Mouse (Mus musculus): Measurements from ENCODE around the gene Zfp446. TPM values are rescaled to one million over a fixed set of nuclear protein-coding genes. Genes with fewer than 3 reads are reported as not detected.
A peak's percentile ranks its signal among the peaks of the same experiment; 100 is the strongest.

Gene Zfp446
- polyA plus RNA-seq, 1 experiment: 8.4 TPM

DNA sequence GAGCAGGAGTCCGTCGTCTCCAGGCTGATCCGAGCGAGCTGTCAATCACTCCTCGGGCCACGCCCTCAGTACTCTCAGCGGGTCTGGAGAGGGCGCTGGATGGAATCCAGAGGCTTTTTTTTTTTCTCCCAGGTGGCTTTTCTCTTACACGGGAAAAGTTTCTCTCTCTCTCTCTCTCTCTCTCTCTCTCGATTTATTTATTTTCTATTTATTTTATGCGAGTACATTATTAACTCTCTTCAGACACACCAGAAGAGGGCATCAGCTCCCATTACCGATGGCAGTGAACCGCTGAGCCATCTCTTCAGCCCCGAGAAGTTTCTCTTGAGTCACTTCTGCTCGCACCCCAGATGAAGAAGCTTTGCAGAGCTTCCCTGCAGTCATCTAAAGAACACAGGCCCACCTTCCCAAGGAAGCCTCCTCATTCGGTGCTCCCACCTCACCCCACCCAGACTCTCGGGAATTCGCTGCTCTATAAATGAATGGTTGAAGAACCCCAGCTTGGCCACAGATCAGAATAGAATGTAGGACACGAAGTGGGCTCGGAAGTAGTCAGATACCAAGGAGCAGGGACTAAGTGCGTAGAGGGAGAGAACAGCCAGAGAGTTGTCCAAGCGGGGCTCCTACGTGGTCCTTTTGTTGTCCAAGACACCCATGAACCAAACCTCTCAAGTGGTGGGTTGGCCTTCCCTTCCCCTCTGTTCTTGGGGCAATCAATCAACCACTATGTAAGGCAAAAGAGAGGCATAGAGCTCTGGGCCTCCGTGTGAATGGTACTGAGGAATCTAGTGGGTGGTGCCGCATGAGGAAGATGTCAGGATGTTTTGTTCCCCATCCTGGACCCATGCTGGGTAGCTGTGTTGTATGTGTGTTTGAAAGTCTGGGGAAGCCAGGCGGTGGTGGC, 32.6 kb downstream of the Zfp446 start, which contains the start of gene Zbtb45:
Zbtb45 (minus strand) TSS at position 30 of the 904 bp plus-strand sequence.
- TF ChIP-seq CTCF (IDR thresholded peaks at IDR 0.05; ENCODE audit: control insufficient read depth, insufficient read depth, insufficient replicate concordance, low read depth, low read length): no peak
- no peak for TF ChIP-seq POLR2A (IDR thresholded peaks at IDR 0.05; ENCODE audit: control insufficient read depth, low read depth, low read length)
- H3K4me3 ChIP-seq (ENCODE audit: control insufficient read depth, low read depth, low read length): peak within 1 kb of the TSS; percentile 93
- peak within 1 kb of the TSS; percentile 76 for H3K27ac ChIP-seq (ENCODE audit: control insufficient read depth, insufficient read depth, low read depth, low read length)
- no peaks in the 10 kb centered on the region for H3K27me3 ChIP-seq (ENCODE audit: control insufficient read depth, insufficient read depth, low read length)
- H3K36me3 ChIP-seq (ENCODE audit: control insufficient read depth, insufficient read depth, low read length): no peaks in the 10 kb centered on the region
- H3K4me1 ChIP-seq (ENCODE audit: control insufficient read depth, insufficient read depth, low read length): peaks cover 11% of the 10 kb centered on the region

DNA sequence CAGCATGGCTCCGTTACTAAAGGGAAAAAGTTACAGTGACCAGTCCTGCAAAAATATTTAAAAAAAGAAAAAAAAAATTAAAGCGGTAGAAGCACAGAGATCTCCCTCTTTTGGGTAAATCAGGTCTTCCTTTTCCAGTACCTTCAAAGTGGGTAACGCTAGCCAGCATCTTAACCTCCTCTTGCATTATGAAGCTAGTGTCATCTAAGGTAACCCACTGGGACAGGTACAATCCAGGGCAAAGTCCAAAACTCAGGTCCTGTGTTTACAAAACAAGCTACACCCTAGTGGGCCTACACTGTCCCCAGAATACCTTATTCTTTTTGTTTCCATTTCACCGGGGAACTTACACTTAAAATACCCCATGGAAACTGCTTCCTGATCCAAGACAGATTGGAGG, 36.0 kb downstream of the Zfp446 start:
- H3K27ac ChIP-seq (ENCODE audit: control insufficient read depth, insufficient read depth, low read depth, low read length): no peak overlapping the region
- no peaks in the 10 kb centered on the region for H3K36me3 ChIP-seq (ENCODE audit: control insufficient read depth, insufficient read depth, low read length)

DNA sequence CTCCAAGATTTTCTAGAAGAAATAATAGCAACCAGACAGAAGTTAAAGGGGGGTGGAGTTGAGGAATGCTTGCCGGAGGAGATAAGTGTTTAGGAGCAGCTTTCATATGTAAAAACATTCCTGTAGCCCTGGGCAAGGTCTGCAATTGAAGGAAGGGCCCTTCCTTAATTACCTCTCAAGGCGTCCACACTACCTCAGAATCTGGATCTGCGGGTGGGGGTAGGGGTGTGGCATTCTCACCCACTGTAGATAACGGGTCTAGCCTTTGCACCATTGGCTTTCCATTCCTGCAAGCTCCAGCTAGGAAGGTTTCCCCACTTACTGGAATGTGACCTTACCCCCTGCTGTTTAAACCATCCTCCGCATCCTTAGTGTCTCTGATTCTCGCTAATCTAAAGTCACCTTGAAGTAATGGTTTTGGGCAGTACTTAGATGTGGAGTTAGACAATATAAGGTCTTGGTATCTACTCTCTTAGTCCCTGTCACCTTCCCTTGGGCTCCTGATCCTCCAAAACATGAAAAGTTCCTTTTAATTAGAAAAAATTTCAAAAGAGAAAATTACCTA, 36.7 kb downstream of the Zfp446 start:
- Histone ChIP-seq H3K27ac (ENCODE audit: control insufficient read depth, insufficient read depth, low read depth, low read length) (no peak overlapping the region), H3K27me3 (ENCODE audit: control insufficient read depth, insufficient read depth, low read length) (no peaks in the 10 kb centered on the region), H3K4me3 (ENCODE audit: control insufficient read depth, low read depth, low read length) (no peak overlapping the region), H3K36me3 (ENCODE audit: control insufficient read depth, insufficient read depth, low read length) (no peaks in the 10 kb centered on the region), H3K4me1 (ENCODE audit: control insufficient read depth, insufficient read depth, low read length) (peaks cover 5% of the 10 kb centered on the region)
- TF ChIP-seq CTCF (IDR thresholded peaks at IDR 0.05; ENCODE audit: control insufficient read depth, insufficient read depth, insufficient replicate concordance, low read depth, low read length): no peak
- TF ChIP-seq POLR2A (IDR thresholded peaks at IDR 0.05; ENCODE audit: control insufficient read depth, low read depth, low read length): no peak

More for the DNA sequence above, 36.0 kb downstream of the Zfp446 start:
- H3K4me1 ChIP-seq (ENCODE audit: control insufficient read depth, insufficient read depth, low read length): peaks cover 5% of the 10 kb centered on the region
- H3K4me3 ChIP-seq (ENCODE audit: control insufficient read depth, low read depth, low read length): no peak overlapping the region
- no peaks in the 10 kb centered on the region for H3K27me3 ChIP-seq (ENCODE audit: control insufficient read depth, insufficient read depth, low read length)
- TF ChIP-seq POLR2A (IDR thresholded peaks at IDR 0.05; ENCODE audit: control insufficient read depth, low read depth, low read length): no peak
- TF ChIP-seq CTCF (IDR thresholded peaks at IDR 0.05; ENCODE audit: control insufficient read depth, insufficient read depth, insufficient replicate concordance, low read depth, low read length): no peak

DNA sequence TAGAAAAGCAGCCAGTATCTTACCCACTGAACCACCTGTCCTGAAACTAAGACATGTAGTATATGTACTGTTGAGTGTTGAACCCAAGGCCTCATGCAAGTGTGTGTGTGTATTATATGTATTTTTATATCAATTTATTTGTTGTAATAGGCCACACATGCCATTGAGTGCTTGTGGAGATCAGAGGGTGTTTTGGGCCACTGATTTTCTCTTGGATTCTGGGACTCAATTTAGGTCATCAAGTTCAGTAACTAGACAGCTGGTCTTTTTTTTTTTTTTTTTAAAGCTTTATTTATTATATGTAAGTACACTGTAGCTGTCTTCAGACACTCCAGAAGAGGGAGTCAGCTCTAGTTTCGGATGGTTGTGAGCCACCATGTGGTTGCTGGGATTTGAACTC, 37.6 kb downstream of the Zfp446 start:
- Histone ChIP-seq H3K27me3 (ENCODE audit: control insufficient read depth, insufficient read depth, low read length) (no peaks in the 10 kb centered on the region), H3K27ac (ENCODE audit: control insufficient read depth, insufficient read depth, low read depth, low read length) (no peak overlapping the region), H3K4me3 (ENCODE audit: control insufficient read depth, low read depth, low read length) (no peak overlapping the region), H3K36me3 (ENCODE audit: control insufficient read depth, insufficient read depth, low read length) (no peaks in the 10 kb centered on the region), H3K4me1 (ENCODE audit: control insufficient read depth, insufficient read depth, low read length) (peaks cover 4% of the 10 kb centered on the region)
- TF ChIP-seq CTCF (IDR thresholded peaks at IDR 0.05; ENCODE audit: control insufficient read depth, insufficient read depth, insufficient replicate concordance, low read depth, low read length): no peak
- no peak for TF ChIP-seq POLR2A (IDR thresholded peaks at IDR 0.05; ENCODE audit: control insufficient read depth, low read depth, low read length)

DNA sequence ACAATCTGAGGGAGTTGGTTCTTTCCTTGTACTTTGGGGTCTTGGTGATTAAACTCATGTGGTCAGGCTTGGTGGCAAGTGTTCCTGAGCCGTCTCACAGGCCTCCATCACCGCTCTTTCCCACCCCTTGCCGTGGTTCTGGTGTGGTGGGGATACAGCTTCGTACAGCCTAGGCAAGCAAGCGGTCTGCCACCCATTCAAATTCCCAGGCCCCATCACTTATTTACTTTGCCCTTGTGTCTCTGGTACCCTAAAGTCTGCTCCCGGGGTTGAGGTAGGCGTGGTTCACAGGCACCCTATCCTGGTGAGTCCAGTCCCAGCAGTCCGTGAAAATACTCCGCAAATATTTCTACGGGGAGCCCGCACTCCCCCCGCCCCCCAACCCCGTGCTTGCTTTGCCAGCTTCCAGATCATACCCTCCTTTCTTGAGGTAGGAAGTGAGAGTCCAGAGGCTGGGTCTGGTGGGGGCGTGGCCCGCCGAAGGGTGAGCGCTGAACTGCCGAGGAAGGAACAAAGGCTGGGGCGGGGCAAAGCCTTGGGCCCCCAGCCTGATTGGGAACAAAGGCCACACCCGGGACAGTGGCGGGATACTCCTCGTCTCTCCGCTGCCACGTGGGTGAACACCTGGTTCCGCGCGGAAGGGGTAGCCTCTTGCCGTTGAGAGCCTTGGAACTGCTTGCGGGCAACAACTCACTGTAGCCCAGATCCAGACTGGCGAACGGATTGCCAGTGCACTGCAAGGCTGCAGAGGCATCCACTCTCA, 45.3 kb downstream of the Zfp446 start:
- peak overlapping the region; percentile 87 for H3K27ac ChIP-seq (ENCODE audit: control insufficient read depth, insufficient read depth, low read depth, low read length)
- TF ChIP-seq POLR2A (IDR thresholded peaks at IDR 0.05; ENCODE audit: control insufficient read depth, low read depth, low read length) (peak; percentile 59; the same call in 1 of the 2 replicates), CTCF (IDR thresholded peaks at IDR 0.05; ENCODE audit: control insufficient read depth, insufficient read depth, insufficient replicate concordance, low read depth, low read length) (no peak)
- peak overlapping the region; percentile 75 for H3K4me3 ChIP-seq (ENCODE audit: control insufficient read depth, low read depth, low read length)
- peaks cover 2% of the 10 kb centered on the region for H3K36me3 ChIP-seq (ENCODE audit: control insufficient read depth, insufficient read depth, low read length)
- H3K27me3 ChIP-seq (ENCODE audit: control insufficient read depth, insufficient read depth, low read length): no peaks in the 10 kb centered on the region
- H3K4me1 ChIP-seq (ENCODE audit: control insufficient read depth, insufficient read depth, low read length): peaks cover 5% of the 10 kb centered on the region

DNA sequence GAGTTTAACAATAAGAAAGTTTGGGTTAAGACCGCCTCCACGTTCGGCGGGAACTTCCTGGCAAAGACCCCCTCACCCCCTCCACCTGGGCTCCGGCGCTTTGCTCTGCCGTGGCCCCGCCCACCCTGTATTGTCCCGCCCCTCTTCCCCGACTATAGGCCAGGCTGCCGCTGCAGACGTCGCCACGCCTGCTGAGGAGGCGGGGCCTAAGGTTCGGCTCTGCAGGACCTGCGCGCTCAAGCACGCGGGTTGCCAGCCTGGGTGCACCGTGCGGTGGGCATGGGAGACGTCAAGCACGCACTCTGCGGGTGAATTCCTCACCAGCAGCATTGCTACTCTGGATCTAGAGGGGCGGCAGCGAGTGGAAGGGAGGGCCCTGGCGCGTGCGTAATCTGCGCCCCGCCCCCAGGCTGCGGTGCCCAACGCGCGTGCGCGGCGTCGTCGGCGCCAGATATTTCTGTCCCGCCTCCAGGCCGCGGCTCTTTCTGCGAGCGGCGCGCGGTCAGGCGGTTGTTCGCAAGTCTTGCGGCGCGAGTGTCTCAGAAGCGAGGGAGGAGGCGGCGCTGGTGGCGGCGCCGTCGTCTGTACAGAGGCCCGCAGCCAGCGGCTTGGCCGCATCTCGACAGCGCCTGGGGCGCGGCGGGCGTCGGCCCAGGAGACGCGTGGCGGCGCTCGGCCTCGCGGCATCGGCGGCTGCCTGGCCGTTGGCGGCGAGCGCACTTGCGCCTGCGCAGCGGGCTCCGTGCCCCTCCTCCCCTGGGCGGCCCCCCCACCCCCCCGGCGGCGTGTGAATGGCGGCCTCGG, 46.5 kb downstream of the Zfp446 start:
- Histone ChIP-seq H3K4me1 (ENCODE audit: control insufficient read depth, insufficient read depth, low read length) (peaks cover 5% of the 10 kb centered on the region), H3K36me3 (ENCODE audit: control insufficient read depth, insufficient read depth, low read length) (peaks cover 8% of the 10 kb centered on the region), H3K27me3 (ENCODE audit: control insufficient read depth, insufficient read depth, low read length) (no peaks in the 10 kb centered on the region), H3K27ac (ENCODE audit: control insufficient read depth, insufficient read depth, low read depth, low read length) (peak overlapping the region; percentile 100), H3K4me3 (ENCODE audit: control insufficient read depth, low read depth, low read length) (peak overlapping the region; percentile 97)
- TF ChIP-seq POLR2A (IDR thresholded peaks at IDR 0.05; ENCODE audit: control insufficient read depth, low read depth, low read length): peak; percentile 93
- TF ChIP-seq CTCF (IDR thresholded peaks at IDR 0.05; ENCODE audit: control insufficient read depth, insufficient read depth, insufficient replicate concordance, low read depth, low read length): no peak
